Mouse (Mus musculus): ENCODE data around the gene Cfdp1. TPM values are rescaled to one million over a fixed set of nuclear protein-coding genes. Genes with fewer than 3 reads are reported as not detected.
A peak's percentile ranks its signal among the peaks of the same experiment; 100 is the strongest.

Cfdp1 gene
- total and polyA plus RNA-seq, 2 experiments from 2014 or later, result 121 to 195 TPM

DNA sequence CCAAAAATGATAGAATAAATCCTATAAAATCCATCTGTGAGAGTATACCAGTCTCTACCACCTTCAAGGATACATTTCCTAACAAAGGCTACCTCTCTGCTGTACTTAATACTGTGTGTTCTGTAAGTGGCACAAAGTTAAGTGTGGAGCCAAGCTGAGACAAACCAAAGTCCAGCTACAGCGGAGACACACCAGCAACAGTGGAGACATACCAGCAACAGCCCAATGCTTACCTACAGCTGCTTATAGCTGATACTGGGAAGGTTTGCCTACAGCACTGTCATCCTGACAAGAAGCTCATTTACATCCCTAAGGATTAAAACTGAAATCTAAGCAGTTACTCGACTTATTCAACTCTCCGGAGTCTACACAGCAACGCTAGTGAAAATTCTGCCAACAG, 22.1 kb downstream of the Cfdp1 start:
- TF ChIP-seq CTCF (IDR thresholded peaks at IDR 0.05; ENCODE audit: low read depth), result no peak
- DNase-seq, result no peak
- no peaks in the 10 kb centered on the region for H3K9me3 ChIP-seq (ENCODE audit: low read length)
- no peaks in the 10 kb centered on the region for H3K4me1 ChIP-seq (ENCODE audit: insufficient read depth)
- H3K4me2 ChIP-seq (ENCODE audit: low read depth), result no peak overlapping the region
- peaks cover 24% of the 10 kb centered on the region for H3K36me3 ChIP-seq (ENCODE audit: insufficient read depth)
- 59% methylated on average over 4 of the region's 4 CpGs for WGBS
- no peaks in the 10 kb centered on the region for H3K27me3 ChIP-seq (ENCODE audit: insufficient read depth, low read length)
- no peak overlapping the region for H3K27ac ChIP-seq (ENCODE audit: low read depth, low read length)
- H3K9ac ChIP-seq, result no peak overlapping the region
- ATAC-seq, result no peak
- no peak overlapping the region for H3K4me3 ChIP-seq (ENCODE audit: low read depth, low read length)

DNA sequence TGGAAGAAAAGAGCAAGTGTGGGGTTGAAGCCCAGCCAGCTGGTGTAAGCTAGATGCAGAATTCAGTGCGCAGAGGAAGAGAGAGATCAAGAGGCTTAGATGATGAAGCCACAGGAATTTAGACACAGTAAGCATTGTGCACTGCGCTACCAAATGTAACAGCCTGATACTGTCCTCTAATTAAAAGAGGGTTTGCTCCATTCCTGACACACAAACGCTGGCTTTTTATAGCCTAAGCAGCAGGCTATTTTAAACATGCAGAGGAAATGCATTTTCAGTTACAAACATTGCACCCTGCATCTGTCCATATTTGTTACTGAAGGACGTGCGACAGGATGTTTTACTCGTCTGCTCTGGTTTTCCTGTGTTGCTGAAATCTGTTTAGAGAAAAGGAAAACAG, 25.5 kb downstream of the Cfdp1 start:
- ATAC-seq (0 out of 2 replicates have a peak, but pooled peaks have one; percentile 18), DNase-seq (no peak)
- no peaks in the 10 kb centered on the region for H3K9me3 ChIP-seq (ENCODE audit: low read length)
- no peak overlapping the region for H3K9ac ChIP-seq
- H3K36me3 ChIP-seq (ENCODE audit: insufficient read depth), result peaks cover 17% of the 10 kb centered on the region
- 79% methylated on average over 6 of the region's 6 CpGs for WGBS
- H3K27ac ChIP-seq (ENCODE audit: low read depth, low read length), result no peak overlapping the region; the same call in 1 of the 2 replicates
- H3K4me1 ChIP-seq (ENCODE audit: insufficient read depth), result no peaks in the 10 kb centered on the region
- no peak overlapping the region for H3K4me3 ChIP-seq (ENCODE audit: low read depth, low read length)
- no peak for TF ChIP-seq CTCF (IDR thresholded peaks at IDR 0.05; ENCODE audit: low read depth)
- H3K27me3 ChIP-seq (ENCODE audit: insufficient read depth, low read length), result no peaks in the 10 kb centered on the region
- H3K4me2 ChIP-seq (ENCODE audit: low read depth), result no peak overlapping the region

DNA sequence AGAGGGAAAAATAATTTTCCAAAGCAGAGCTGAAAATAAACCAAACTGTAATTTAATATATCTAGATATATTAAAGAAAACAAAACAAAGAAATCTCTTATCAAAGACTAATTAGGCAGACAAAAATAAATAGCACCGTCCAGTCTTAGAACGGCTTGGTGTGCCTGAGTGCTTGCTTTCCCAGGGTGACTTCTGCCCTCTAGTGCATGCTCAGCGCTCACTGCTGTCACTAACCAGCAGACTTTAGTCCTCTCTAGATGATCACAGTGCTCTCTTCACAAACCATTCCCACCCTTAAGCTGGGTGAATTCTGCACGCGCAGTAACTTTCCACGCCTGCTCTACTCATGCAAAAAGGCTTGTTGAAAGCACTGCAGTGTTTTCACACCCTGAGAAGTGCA, 28.9 kb downstream of the Cfdp1 start:
- DNase-seq (no peak), ATAC-seq (0 out of 2 replicates have a peak, but pooled peaks have one; percentile 32)
- Histone ChIP-seq H3K9ac (no peak overlapping the region), H3K9me3 (ENCODE audit: low read length) (no peaks in the 10 kb centered on the region), H3K27me3 (ENCODE audit: insufficient read depth, low read length) (no peaks in the 10 kb centered on the region), H3K27ac (ENCODE audit: low read depth, low read length) (no peak overlapping the region), H3K36me3 (ENCODE audit: insufficient read depth) (peaks cover 17% of the 10 kb centered on the region), H3K4me1 (ENCODE audit: insufficient read depth) (no peaks in the 10 kb centered on the region), H3K4me2 (ENCODE audit: low read depth) (no peak overlapping the region), H3K4me3 (ENCODE audit: low read depth, low read length) (no peak overlapping the region)
- peak; percentile 61 for TF ChIP-seq CTCF (IDR thresholded peaks at IDR 0.05; ENCODE audit: low read depth)
- 62% methylated on average over 6 of the region's 6 CpGs for WGBS

DNA sequence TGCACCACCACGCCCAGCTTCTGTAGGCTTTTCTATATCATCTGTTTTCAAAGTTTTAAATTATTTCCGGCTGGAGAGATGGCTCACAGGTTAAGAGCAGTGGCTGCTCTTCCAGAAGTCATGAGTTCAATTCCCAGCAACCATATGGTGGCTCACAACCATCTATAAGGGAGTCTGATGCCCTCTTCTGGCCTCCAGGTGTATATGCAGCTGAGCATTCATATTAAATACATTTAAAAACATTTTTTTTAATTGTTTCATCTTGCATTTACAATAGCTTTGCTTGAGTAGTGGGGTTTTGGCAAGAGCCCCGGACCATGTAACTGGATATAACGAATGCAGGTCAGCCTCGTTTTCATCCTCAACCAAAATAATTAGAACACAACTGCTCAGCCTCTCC, 29.8 kb downstream of the Cfdp1 start:
- Histone ChIP-seq H3K27me3 (ENCODE audit: insufficient read depth, low read length) (no peaks in the 10 kb centered on the region), H3K4me1 (ENCODE audit: insufficient read depth) (no peaks in the 10 kb centered on the region), H3K36me3 (ENCODE audit: insufficient read depth) (peaks cover 23% of the 10 kb centered on the region), H3K4me3 (ENCODE audit: low read depth, low read length) (no peak overlapping the region), H3K27ac (ENCODE audit: low read depth, low read length) (no peak overlapping the region), H3K9ac (no peak overlapping the region), H3K9me3 (ENCODE audit: low read length) (no peaks in the 10 kb centered on the region), H3K4me2 (ENCODE audit: low read depth) (no peak overlapping the region)
- WGBS, result 93% methylated on average over 5 of the region's 5 CpGs
- TF ChIP-seq CTCF (IDR thresholded peaks at IDR 0.05; ENCODE audit: low read depth), result peak; percentile 28
- no peak for ATAC-seq
- DNase-seq, result no peak

DNA sequence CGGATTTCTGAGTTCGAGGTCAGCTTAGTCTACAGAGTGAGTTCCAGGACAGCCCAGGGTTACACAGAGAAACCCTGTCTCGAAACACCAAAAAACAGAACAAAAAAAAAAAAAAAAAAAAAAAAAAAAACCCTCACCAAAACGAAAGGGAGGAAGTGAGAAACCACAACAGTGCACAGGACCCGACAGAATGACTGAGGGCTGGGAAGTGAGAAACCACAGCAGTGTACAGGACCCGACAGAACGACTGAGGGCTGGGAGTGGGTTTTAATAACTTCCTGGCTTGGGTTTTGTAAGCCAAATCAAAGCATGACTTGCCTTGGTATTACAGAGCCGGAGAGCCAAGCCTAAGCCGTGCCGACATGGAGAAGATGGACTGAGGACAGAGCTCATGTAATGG, 32.9 kb downstream of the Cfdp1 start:
- Histone ChIP-seq H3K4me3 (ENCODE audit: low read depth, low read length) (no peak overlapping the region), H3K9ac (no peak overlapping the region), H3K9me3 (ENCODE audit: low read length) (no peaks in the 10 kb centered on the region), H3K36me3 (ENCODE audit: insufficient read depth) (peaks cover 13% of the 10 kb centered on the region), H3K27me3 (ENCODE audit: insufficient read depth, low read length) (no peaks in the 10 kb centered on the region), H3K4me2 (ENCODE audit: low read depth) (no peak overlapping the region), H3K4me1 (ENCODE audit: insufficient read depth) (no peaks in the 10 kb centered on the region), H3K27ac (ENCODE audit: low read depth, low read length) (no peak overlapping the region)
- DNase-seq (no peak), ATAC-seq (no peak)
- TF ChIP-seq CTCF (IDR thresholded peaks at IDR 0.05; ENCODE audit: low read depth), result no peak
- 89% methylated on average over 10 of the region's 10 CpGs for WGBS

DNA sequence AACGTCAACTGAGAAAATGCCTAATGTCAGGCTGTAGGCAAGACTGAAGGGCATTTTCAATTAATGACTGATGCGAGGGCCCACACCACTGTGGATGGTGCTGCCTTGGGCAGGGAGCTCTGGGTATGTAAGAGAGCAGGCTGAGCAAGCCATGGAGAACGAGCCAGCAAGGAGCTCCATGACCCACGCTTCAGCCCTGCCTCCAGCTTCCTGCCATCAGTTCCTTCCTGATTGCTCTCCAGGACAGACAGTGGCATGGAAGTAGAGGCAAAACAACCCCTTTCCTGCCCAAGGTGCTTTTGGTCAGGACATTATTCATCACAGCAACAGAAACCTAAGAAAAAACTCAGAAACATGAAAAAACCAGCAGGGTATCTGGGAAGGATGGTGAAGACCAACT, 33.4 kb downstream of the Cfdp1 start:
- WGBS, result 91% methylated on average over 4 of the region's 4 CpGs
- DNase-seq (no peak), ATAC-seq (no peak)
- Histone ChIP-seq H3K27ac (ENCODE audit: low read depth, low read length) (no peak overlapping the region), H3K27me3 (ENCODE audit: insufficient read depth, low read length) (no peaks in the 10 kb centered on the region), H3K4me3 (ENCODE audit: low read depth, low read length) (no peak overlapping the region), H3K9me3 (ENCODE audit: low read length) (no peaks in the 10 kb centered on the region), H3K36me3 (ENCODE audit: insufficient read depth) (peaks cover 13% of the 10 kb centered on the region), H3K4me1 (ENCODE audit: insufficient read depth) (no peaks in the 10 kb centered on the region), H3K9ac (no peak overlapping the region), H3K4me2 (ENCODE audit: low read depth) (no peak overlapping the region)
- no peak for TF ChIP-seq CTCF (IDR thresholded peaks at IDR 0.05; ENCODE audit: low read depth)

DNA sequence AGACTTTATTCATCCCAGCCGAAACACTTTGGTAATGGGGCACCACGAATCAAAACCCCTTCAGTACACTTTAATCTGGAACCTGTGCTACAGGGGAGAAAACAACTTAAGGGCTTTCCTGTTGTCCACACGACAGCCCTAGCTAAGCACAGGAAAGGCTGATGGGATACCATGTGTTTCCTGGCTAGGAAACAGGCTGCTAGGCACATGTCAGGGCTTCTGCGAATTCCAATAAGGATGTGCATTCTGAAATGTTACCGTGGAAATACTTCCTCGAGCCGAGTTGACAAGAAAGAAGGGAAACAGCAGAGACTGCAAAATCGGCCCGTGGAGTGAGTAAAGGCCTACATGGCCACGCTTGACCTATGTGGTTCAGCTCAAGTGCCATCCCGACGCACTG, 34.1 kb downstream of the Cfdp1 start:
- DNase-seq (no peak), ATAC-seq (no peak)
- Histone ChIP-seq H3K4me2 (ENCODE audit: low read depth) (no peak overlapping the region), H3K27ac (ENCODE audit: low read depth, low read length) (no peak overlapping the region), H3K4me1 (ENCODE audit: insufficient read depth) (no peaks in the 10 kb centered on the region), H3K9me3 (ENCODE audit: low read length) (no peaks in the 10 kb centered on the region), H3K36me3 (ENCODE audit: insufficient read depth) (peaks cover 13% of the 10 kb centered on the region), H3K27me3 (ENCODE audit: insufficient read depth, low read length) (no peaks in the 10 kb centered on the region), H3K4me3 (ENCODE audit: low read depth, low read length) (no peak overlapping the region), H3K9ac (no peak overlapping the region)
- TF ChIP-seq CTCF (IDR thresholded peaks at IDR 0.05; ENCODE audit: low read depth), result no peak
- 79% methylated on average over 12 of the region's 12 CpGs for WGBS

DNA sequence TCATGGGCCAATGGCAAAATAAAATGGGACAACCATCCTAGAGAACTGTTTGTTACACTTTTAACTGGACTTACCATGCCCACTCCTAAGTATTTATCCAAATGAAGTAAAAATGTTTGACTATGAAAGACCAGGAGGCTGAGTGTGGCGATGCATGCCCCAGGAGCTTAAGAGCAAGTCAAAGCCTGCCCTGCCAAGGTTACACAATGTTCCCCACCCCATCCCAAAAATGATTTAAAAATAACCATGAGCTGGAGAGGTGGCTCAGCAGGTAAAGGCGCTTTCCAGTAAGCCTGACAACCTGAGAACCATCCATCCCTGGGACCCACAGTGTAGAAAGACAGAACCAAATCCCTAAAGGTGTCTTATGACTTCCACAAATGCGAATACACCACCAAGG, 35.5 kb downstream of the Cfdp1 start:
- DNase-seq, result no peak
- Histone ChIP-seq H3K27me3 (ENCODE audit: insufficient read depth, low read length) (no peaks in the 10 kb centered on the region), H3K9me3 (ENCODE audit: low read length) (no peaks in the 10 kb centered on the region), H3K9ac (no peak overlapping the region), H3K4me1 (ENCODE audit: insufficient read depth) (no peaks in the 10 kb centered on the region), H3K27ac (ENCODE audit: low read depth, low read length) (no peak overlapping the region), H3K36me3 (ENCODE audit: insufficient read depth) (peaks cover 13% of the 10 kb centered on the region), H3K4me2 (ENCODE audit: low read depth) (no peak overlapping the region), H3K4me3 (ENCODE audit: low read depth, low read length) (no peak overlapping the region)
- TF ChIP-seq CTCF (IDR thresholded peaks at IDR 0.05; ENCODE audit: low read depth), result no peak
- WGBS, result 95% methylated on average over 3 of the region's 3 CpGs
- no peak for ATAC-seq

Data from forebrain, postnatal 0 days (tissue).